8 mouse cellular contexts compared by ENCODE assay signal in the genomic region with DNA sequence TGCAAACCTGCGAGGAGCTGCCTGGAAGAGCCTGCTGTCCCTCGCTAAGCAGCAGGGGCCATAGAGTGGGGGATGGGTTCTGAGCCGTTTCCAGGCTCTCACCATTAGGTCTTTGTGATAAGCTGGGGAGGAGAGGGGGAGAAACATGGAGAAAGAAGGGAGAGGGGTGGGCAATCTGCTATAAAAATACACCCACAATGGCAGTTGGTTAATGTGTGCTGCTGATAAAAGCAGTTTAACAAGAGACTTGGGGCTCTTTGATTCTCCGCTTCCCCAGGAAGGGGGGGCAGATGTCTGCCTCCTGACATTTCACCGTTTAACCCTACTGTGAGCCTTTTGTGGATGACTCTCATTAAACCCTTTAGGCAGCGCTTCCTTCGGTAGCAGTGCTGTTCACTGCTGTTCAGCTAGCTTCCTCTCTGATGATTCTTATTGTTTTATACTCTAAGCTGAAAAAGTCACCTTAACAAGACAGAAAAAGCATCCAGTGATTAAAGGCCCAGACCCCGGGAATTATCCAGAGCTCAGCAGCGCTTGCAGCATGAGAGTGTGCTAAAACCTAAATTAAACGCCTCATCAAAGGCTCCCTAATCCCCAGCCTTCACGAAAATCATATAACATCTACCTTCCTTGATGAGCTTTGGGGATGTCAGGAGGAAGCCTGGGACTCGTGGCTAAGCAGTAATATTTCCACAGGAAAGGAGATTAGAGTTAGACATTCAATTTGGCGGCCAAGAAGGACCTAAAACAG.
DNase-seq lines count a peak whose midpoint lies in the region; ATAC-seq lines count a peak whose summit lies in the region.

No protein-coding gene starts in this region.

- no peak overlapping the region; the same call in 1 of the 2 replicates for H3K4me3 ChIP-seq in liver, embryonic 15.5 days (replicated peaks)

- WGBS in liver, embryonic 15.5 days (ENCODE audit: insufficient replicate concordance), result 10% methylated on average over 13 of the region's 13 CpGs

- no peaks in the 10 kb centered on the region for H3K27me3 ChIP-seq in liver, embryonic 15.5 days

- H3K4me2 ChIP-seq in liver, embryonic 15.5 days, result peak overlapping the region; percentile 56

- no peak overlapping the region for H3K9ac ChIP-seq in liver, embryonic 15.5 days

- H3K4me1 ChIP-seq in liver, embryonic 15.5 days (replicated peaks), result peaks cover 16% of the 10 kb centered on the region

- H3K27ac ChIP-seq in liver, embryonic 15.5 days (replicated peaks), result 0 out of 2 replicates have a peak overlapping the region, but pooled peaks have one; percentile 5

- H3K36me3 ChIP-seq in liver, embryonic 15.5 days (replicated peaks), result no peaks in the 10 kb centered on the region

- ATAC-seq in liver, embryonic 15.5 days (ENCODE audit: insufficient read depth), result peak; percentile 75

- DNase-seq in adrenal gland, postnatal 14 days, result peak; percentile 7
- DNase-seq in adrenal gland, adult 2 months, result no peak
- peak; percentile 59 for DNase-seq in R1 (ENCODE audit: low read depth, low spot score)
- DNase-seq in forelimb bud, embryonic 11.5 days (ENCODE audit: low read depth, low spot score), result peak; percentile 57
- no peak for DNase-seq in ovary, adult 18-20 months (ENCODE audit: low spot score)
- no peak for DNase-seq in urinary bladder, postnatal 36 days (ENCODE audit: low spot score in 2 of 2)
- DNase-seq in thymus, postnatal 0 days (ENCODE audit: low spot score), result no peak

- H3K9me3 ChIP-seq in liver, embryonic 15.5 days (replicated peaks), result no peaks in the 10 kb centered on the region

Comparison
In these comparisons a context has a peak if more than half of its experiments do, and no peak if none do; other contexts are left out.
1. DNase-seq: peak in adrenal gland, postnatal 14 days (single experiment), R1 (single experiment) and forelimb bud, embryonic 11.5 days (single experiment); none in adrenal gland, adult 2 months (single experiment), ovary, adult 18-20 months (single experiment), urinary bladder, postnatal 36 days (0 of 2) and thymus, postnatal 0 days (single experiment).